Mouse (Mus musculus) large intestine, adult 2 months (tissue): ENCODE results near the gene Nos2. TPM values are rescaled to one million over a fixed set of nuclear protein-coding genes. Genes with fewer than 3 reads are reported as not detected.

Experiments used
- polyA plus RNA-seq: library from polyadenylated mRNA; depleted of rRNA; stranded (reverse); fragments of >200 nt; gene quantifications from 2 replicates; pipeline ENCODE4 v1.2.3, GENCODE M21; 2012; rRNA removed

Gene Nos2
- polyA plus RNA-seq, 1 experiment, result 76.0 TPM

Other genes starting within 250 kb of the Nos2 start
- gene Nlk, start 223.4 kb upstream of the Nos2 start, polyA plus RNA-seq, result 4.3 and 8.2 TPM in 2 replicates
- gene Ccnq, start 169.1 kb upstream of the Nos2 start, polyA plus RNA-seq, result 41.2 and 46.3 TPM in 2 replicates
- gene Lyrm9, start 94.2 kb upstream of the Nos2 start, polyA plus RNA-seq, result 18.7 and 20.5 TPM in 2 replicates
- 712 and 1,075 TPM in 2 replicates for gene Lgals9, start 64.2 kb downstream of the Nos2 start, polyA plus RNA-seq
- 55.3 and 101 TPM in 2 replicates for gene Ksr1, start 225.6 kb downstream of the Nos2 start, polyA plus RNA-seq